In the genomic region with DNA sequence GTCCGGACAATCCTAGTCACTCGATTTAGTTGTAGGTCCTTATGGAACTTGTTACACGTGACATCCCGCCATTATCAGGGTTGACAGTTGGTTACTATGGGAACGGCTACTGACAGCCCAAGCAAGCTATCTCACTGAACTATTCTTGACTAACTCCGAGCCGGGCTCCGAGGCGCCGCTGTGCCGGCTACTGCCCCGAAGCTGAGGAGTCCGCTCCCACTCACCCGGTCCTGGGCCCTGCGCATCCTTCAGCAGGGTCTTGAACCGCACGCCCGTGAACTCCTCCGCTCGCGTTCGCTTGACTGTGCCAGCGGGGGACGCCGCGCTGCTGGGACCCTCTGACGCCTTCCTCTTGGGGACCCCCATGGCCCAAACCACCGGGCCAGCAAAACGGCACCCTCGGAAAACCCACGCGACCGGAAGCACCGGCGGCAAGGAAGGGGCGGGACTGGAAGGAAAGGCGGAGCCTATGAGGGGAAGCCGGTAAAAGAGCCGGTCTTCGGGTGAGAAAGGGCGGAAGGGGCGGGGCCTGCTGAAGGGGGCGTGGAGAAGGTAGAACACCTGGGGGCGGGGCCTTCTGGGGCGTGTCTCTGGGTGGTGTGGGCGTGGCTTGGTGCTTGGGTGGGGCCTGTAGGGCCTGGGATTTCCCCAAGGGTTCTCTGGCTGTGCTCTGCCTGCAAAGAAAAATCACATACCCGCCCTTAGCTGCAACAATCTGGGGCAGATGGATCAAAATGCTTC, we compare ENCODE assay signal across 8 mouse cellular contexts. TPM values are rescaled to one million over a fixed set of nuclear protein-coding genes. Genes with fewer than 3 reads are reported as not detected.
A peak's percentile ranks its signal among the peaks of the same experiment; 100 is the strongest.
DNase-seq lines count a peak whose midpoint lies in the region; ATAC-seq and TF ChIP-seq lines count a peak whose summit lies in the region.

A gene (minus strand): TSS at position 439 of the 741 bp plus-strand sequence.

- no peak for TF ChIP-seq POLR2A in liver, adult 2 months (IDR thresholded peaks at IDR 0.05; ENCODE audit: extremely low read depth, insufficient read depth, low read length)
- TF ChIP-seq POLR2A in myocyte (IDR thresholded peaks at IDR 0.05; ENCODE audit: insufficient read length, low read depth): peak; percentile 67

- H3K36me3 ChIP-seq in heart, embryonic 11.5 days (ENCODE audit: control insufficient read depth, insufficient read depth, low read length): no peaks in the 10 kb centered on the region
- H3K36me3 ChIP-seq in kidney, embryonic 16.5 days (ENCODE audit: insufficient read depth, low read length): no peaks in the 10 kb centered on the region
- H3K36me3 ChIP-seq in liver, adult 2 months (ENCODE audit: control insufficient read depth, insufficient read depth, low read length): no peaks in the 10 kb centered on the region
- H3K36me3 ChIP-seq in myocyte (ENCODE audit: control insufficient read depth, insufficient read depth): no peaks in the 10 kb centered on the region
- H3K36me3 ChIP-seq in splenic B cell, adult 2 months (ENCODE audit: control insufficient read depth, insufficient read depth, low read length, poor library complexity, severe bottlenecking): no peaks in the 10 kb centered on the region

- H3K27me3 ChIP-seq in heart, embryonic 11.5 days (ENCODE audit: control insufficient read depth, insufficient read depth, low read length): 0 out of 2 replicates have a peak, but pooled peaks cover 2% of the 10 kb centered on the region
- no peaks in the 10 kb centered on the region for H3K27me3 ChIP-seq in kidney, embryonic 16.5 days (ENCODE audit: insufficient read depth, low read length)
- no peaks in the 10 kb centered on the region for H3K27me3 ChIP-seq in liver, adult 2 months (ENCODE audit: control insufficient read depth, insufficient read depth, low read length)
- no peaks in the 10 kb centered on the region for H3K27me3 ChIP-seq in myocyte (ENCODE audit: control insufficient read depth, insufficient read depth, insufficient read length)
- H3K27me3 ChIP-seq in splenic B cell, adult 2 months (ENCODE audit: control insufficient read depth, insufficient read depth, low read length, poor library complexity, severe bottlenecking): no peaks in the 10 kb centered on the region

- H3K9me3 ChIP-seq in heart, embryonic 11.5 days (replicated peaks; ENCODE audit: control insufficient read depth, low read length): no peaks in the 10 kb centered on the region
- no peaks in the 10 kb centered on the region for H3K9me3 ChIP-seq in kidney, embryonic 16.5 days (ENCODE audit: low read length)

- no peaks in the 10 kb centered on the region for H3K79me2 ChIP-seq in liver, adult 2 months (ENCODE audit: control insufficient read depth, insufficient read depth, low read length)
- H3K79me2 ChIP-seq in myocyte (ENCODE audit: control insufficient read depth, insufficient read depth): peaks cover 3% of the 10 kb centered on the region

- peak within 1 kb of the TSS; percentile 11 for H3ac ChIP-seq in myocyte (ENCODE audit: control insufficient read depth, insufficient read length)

- H3K4me3 ChIP-seq in heart, embryonic 11.5 days (ENCODE audit: low read depth, low read length): peak within 1 kb of the TSS; percentile 78
- H3K4me3 ChIP-seq in kidney, embryonic 16.5 days (ENCODE audit: low read length): peak within 1 kb of the TSS; percentile 97
- peak within 1 kb of the TSS; percentile 93 for H3K4me3 ChIP-seq in liver, adult 2 months (ENCODE audit: insufficient read depth, low read depth, low read length)
- peak within 1 kb of the TSS; percentile 68 for H3K4me3 ChIP-seq in myocyte

- TF ChIP-seq CTCF in liver, adult 2 months (IDR thresholded peaks at IDR 0.05; ENCODE audit: low read depth, low read length): no peak

- ATAC-seq in erythroblast, adult 5-6 weeks (replicated peaks; ENCODE audit: low FRiP score, poor library complexity, severe bottlenecking): peak; percentile 92
- peak; percentile 89 for ATAC-seq in heart, embryonic 11.5 days (replicated peaks; ENCODE audit: insufficient number of reproducible peaks, low FRiP score, low TSS enrichment)
- peak; percentile 96 for ATAC-seq in kidney, embryonic 16.5 days (ENCODE audit: low FRiP score, low TSS enrichment)

- peak within 1 kb of the TSS; percentile 70 for H3K27ac ChIP-seq in heart, embryonic 11.5 days (ENCODE audit: low read depth, low read length)
- H3K27ac ChIP-seq in kidney, embryonic 16.5 days (ENCODE audit: low read length): peak within 1 kb of the TSS; percentile 82
- no peak within 1 kb of the TSS for H3K27ac ChIP-seq in liver, adult 2 months (replicated peaks; ENCODE audit: insufficient read depth, low read depth, low read length)

- WGBS in heart, embryonic 11.5 days (ENCODE audit: insufficient replicate concordance): under 1% methylated on average over 47 of the region's 47 CpGs
- WGBS in kidney, embryonic 16.5 days: under 1% methylated on average over 47 of the region's 47 CpGs
- under 1% methylated on average over 46 of the region's 47 CpGs for whole genome bisulfite sequencing in liver, adult 2 months

- peak within 1 kb of the TSS; percentile 65 for H3K9ac ChIP-seq in heart, embryonic 11.5 days (ENCODE audit: low read depth, low read length)
- H3K9ac ChIP-seq in kidney, embryonic 16.5 days (replicated peaks; ENCODE audit: low read length): peak within 1 kb of the TSS; percentile 72
- H3K9ac ChIP-seq in liver, adult 2 months (ENCODE audit: low read depth, low read length): peak within 1 kb of the TSS; percentile 73

- DNase-seq in B cell, adult 2 months: peak; percentile 100
- peak; percentile 98 for DNase-seq in brain, adult 2 months (ENCODE audit: low read depth, low spot score)
- DNase-seq in liver, adult 2 months (ENCODE audit: extremely low read depth, low read depth, low spot score): peak; percentile 80
- DNase-seq in splenic B cell, adult 2 months (ENCODE audit: low read depth, low spot score): peak; percentile 98

- H3K4me2 ChIP-seq in heart, embryonic 11.5 days: peak within 1 kb of the TSS; percentile 64
- peak within 1 kb of the TSS; percentile 72 for H3K4me2 ChIP-seq in kidney, embryonic 16.5 days (replicated peaks; ENCODE audit: low read depth, low read length)
- H3K4me2 ChIP-seq in myocyte (ENCODE audit: low read depth): peak within 1 kb of the TSS; percentile 89

- H3K4me1 ChIP-seq in heart, embryonic 11.5 days (ENCODE audit: control insufficient read depth, insufficient read depth, low read length): peaks cover 11% of the 10 kb centered on the region
- peaks cover 16% of the 10 kb centered on the region for H3K4me1 ChIP-seq in kidney, embryonic 16.5 days (ENCODE audit: insufficient read depth, low read length)
- peaks cover 1% of the 10 kb centered on the region; the same call in 1 of the 2 replicates for H3K4me1 ChIP-seq in liver, adult 2 months (ENCODE audit: control insufficient read depth, insufficient read depth, low read length)

TF ChIP-seq in myocyte, 11 proteins besides CTCF, POLR2A, EP300 and RAD21:
- peak in 1 of 3 experiments; percentile 2 for TF ChIP-seq MYOD1 (IDR thresholded peaks at IDR 0.05; ENCODE audit: control insufficient read depth in 1 of 3, insufficient read length in 2 of 3, low read depth in 2 of 3)
- no peak for TF ChIP-seq MYOG (IDR thresholded peaks at IDR 0.05; ENCODE audit: control insufficient read depth in 1 of 3, insufficient read depth in 1 of 3, insufficient read length in 2 of 3, low read depth in 2 of 3)
- TF ChIP-seq POLR2AphosphoS2 (IDR thresholded peaks at IDR 0.05; ENCODE audit: insufficient read length, low read depth): peak; percentile 25
- peak; percentile 0 for TF ChIP-seq USF1 (IDR thresholded peaks at IDR 0.05; ENCODE audit: low read depth)
- no peak for TF ChIP-seq REST (IDR thresholded peaks at IDR 0.05; ENCODE audit: insufficient read depth, insufficient read length)

RNA-seq across cellular contexts. Expression of the gene that starts here (rescaled TPM):
- total RNA-seq in erythroblast, adult 5-6 weeks (2015; ENCODE audit: low replicate concordance): 1.5 and 2.5 TPM in 2 replicates
- total RNA-seq in erythroblast, adult 5-6 weeks (2017; ENCODE audit: low replicate concordance): 1.8 and 2.5 TPM in 2 replicates
- 7.0 and 9.9 TPM in 2 replicates for polyA plus RNA-seq in heart, embryonic 11.5 days (2014; fragmentation: Nextera tagmentation; extraction: Ambion mirVana)
- polyA plus RNA-seq in kidney, embryonic 16.5 days (2015; fragmentation: Nextera tagmentation; extraction: Ambion mirVana): 8.5 and 9.6 TPM in 2 replicates
- total RNA-seq in liver, adult 2 months (2014; rRNA removed): 2.7 and 3.0 TPM in 2 replicates
- 1.5 and 1.9 TPM in 2 replicates for polyA plus RNA-seq in liver, adult 2 months (2012; rRNA removed)
- 4.5 TPM for polyA plus RNA-seq in myocyte (2012; fragmentation: generic; extraction: Trizol)
